Mouse (Mus musculus) heart, embryonic 16.5 days (tissue): Measurements from ENCODE around the gene Olfr1417. TPM values are rescaled to one million over a fixed set of nuclear protein-coding genes. Genes with fewer than 3 reads are reported as not detected.

Source experiments
- ATAC-seq: fragments of 200-750 bp; cut with Nextera tagmentation; replicated peaks from 2 replicates; pipeline ENCODE4 v1.8.0; 2017; ENCODE audit warnings: moderate number of reproducible peaks; ENCODE audit not compliant: insufficient read depth, low FRiP score; ENCODE audit errors: extremely low read depth
- H3K27ac ChIP-seq: fragments of 300-500 bp; sonication (generic); 2 replicates; pipeline ENCODE4 v1.5.1; 2014; ENCODE audit warnings: mild to moderate bottlenecking, low read length, control low read depth, moderate library complexity
- H3K27me3 ChIP-seq: fragments of 300-500 bp; sonication (generic); 2 replicates; pipeline ENCODE4 v1.6.1; 2014; ENCODE audit warnings: low read length, mixed read lengths; ENCODE audit not compliant: control insufficient read depth, insufficient read depth
- H3K36me3 ChIP-seq: fragments of 300-500 bp; sonication (generic); 2 replicates; pipeline ENCODE4 v1.6.1; 2014; ENCODE audit not compliant: control insufficient read depth, insufficient read depth
- H3K4me1 ChIP-seq: fragments of 300-500 bp; sonication (generic); 2 replicates; pipeline ENCODE4 v1.6.1; 2014; ENCODE audit warnings: low read length, mixed read lengths; ENCODE audit not compliant: control insufficient read depth, insufficient read depth
- H3K4me2 ChIP-seq: fragments of 300-500 bp; sonication (generic); 2 replicates; pipeline ENCODE4 v1.6.1; 2014; ENCODE audit warnings: low read depth, mild to moderate bottlenecking, control low read depth, low read length
- H3K4me3 ChIP-seq: fragments of 300-500 bp; sonication (generic); 2 replicates; pipeline ENCODE4 v1.5.1; 2014; ENCODE audit warnings: mild to moderate bottlenecking, control low read depth, low read length
- H3K9ac ChIP-seq: fragments of 300-500 bp; sonication (generic); 2 replicates; pipeline ENCODE4 v1.6.1; 2014; ENCODE audit warnings: low read length, control low read depth
- H3K9me3 ChIP-seq: fragments of 300-500 bp; sonication (generic); replicated peaks from 2 replicates; pipeline ENCODE4 v1.6.1; 2016; ENCODE audit warnings: low read length; ENCODE audit not compliant: control insufficient read depth
- WGBS: fragments of 180-500 bp; shearing (Covaris S2); extraction: QIAGEN DNeasy Blood & Tissue Kit; methylation state at CpG from one replicate; pipeline ENCODE4 v1.1.7; 2014; 5-methylcytosine and 5-hydroxymethylcytosine counted together
- polyA plus RNA-seq: library from polyadenylated mRNA; unstranded; fragments of >200 nt; fragmentation: Nextera tagmentation; extraction: Ambion mirVana; gene quantifications from 2 replicates; pipeline ENCODE4 v1.2.1, GENCODE M21; 2015

The Olfr1417 gene
- polyA plus RNA-seq, 1 experiment from 2014 or later, result not detected

DNA sequence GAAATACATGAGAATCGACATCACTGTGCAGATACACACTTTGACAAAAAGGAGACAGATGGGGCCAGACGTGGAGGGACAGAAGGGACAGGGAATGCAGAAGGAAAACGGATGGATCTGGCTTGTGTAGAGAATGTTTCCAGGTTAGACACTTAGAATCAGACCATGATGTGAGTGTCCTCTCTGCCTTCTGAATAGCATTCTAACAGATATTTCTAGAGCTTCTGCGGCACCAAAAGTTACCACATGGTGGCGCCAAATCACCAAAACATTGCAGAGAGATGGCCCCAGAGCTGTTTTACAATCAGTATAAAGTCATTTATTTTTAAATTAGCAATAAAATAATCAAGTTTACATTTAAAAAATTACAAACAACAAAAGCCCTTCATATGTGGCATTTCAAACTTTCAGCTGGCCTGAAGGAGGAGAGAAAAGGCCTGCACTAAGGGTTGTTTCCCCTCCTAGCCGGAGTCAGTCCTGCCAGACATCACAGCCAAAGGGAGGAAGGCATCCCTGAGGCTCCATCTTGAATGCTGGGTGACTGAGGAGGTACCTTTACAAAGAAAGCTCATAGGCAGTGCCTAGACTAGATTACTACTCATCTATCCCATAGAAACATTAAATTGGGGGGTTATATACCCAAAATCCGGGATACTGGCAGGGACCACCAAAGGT, 61.7 kb downstream of the Olfr1417 start:
- ATAC-seq, result no peak
- Histone ChIP-seq H3K27me3 (no peaks in the 10 kb centered on the region), H3K27ac (no peak overlapping the region), H3K4me3 (no peak overlapping the region), H3K9ac (no peak overlapping the region), H3K9me3 (no peaks in the 10 kb centered on the region), H3K4me1 (no peaks in the 10 kb centered on the region), H3K4me2 (no peak overlapping the region), H3K36me3 (peaks cover 16% of the 10 kb centered on the region; the same call in 1 of the 2 replicates)
- 55% methylated on average over 7 of the region's 7 CpGs for WGBS

Other genes starting within 250 kb of the Olfr1417 start
- 3.6 and 4.0 TPM in 2 replicates for gene Ms4a6d, start 234.4 kb downstream of the Olfr1417 start, polyA plus RNA-seq
- 0.09 and 0.10 TPM in 2 replicates for gene Ms4a2, start 215.5 kb downstream of the Olfr1417 start, polyA plus RNA-seq
- 0.14 and 0.15 TPM in 2 replicates for gene Ms4a3, start 198.4 kb downstream of the Olfr1417 start, polyA plus RNA-seq
- not detected in 2 replicates for gene Oosp2, start 178.7 kb downstream of the Olfr1417 start, polyA plus RNA-seq
- gene Oosp1, start 148.1 kb downstream of the Olfr1417 start, polyA plus RNA-seq, result not detected in 2 replicates
- gene Oosp3, start 142.2 kb downstream of the Olfr1417 start, polyA plus RNA-seq, result not detected in 2 replicates
- gene Gif, start 91.7 kb downstream of the Olfr1417 start, polyA plus RNA-seq, result not detected in 2 replicates
- 66.1 and 70.5 TPM in 2 replicates for gene Mrpl16, start 68.8 kb downstream of the Olfr1417 start, polyA plus RNA-seq
- gene Stx3, start 19.8 kb downstream of the Olfr1417 start, polyA plus RNA-seq, result 6.2 and 6.4 TPM in 2 replicates
- gene Olfr1418, start 21.8 kb upstream of the Olfr1417 start, polyA plus RNA-seq, result not detected in 2 replicates
- not detected in 2 replicates for gene Olfr1419, start 35.9 kb upstream of the Olfr1417 start, polyA plus RNA-seq
- 0.12 TPM in 1 of 2 replicates, not detected in the other for gene Olfr1420, start 47.3 kb upstream of the Olfr1417 start, polyA plus RNA-seq
- 19.1 and 21.0 TPM in 2 replicates for gene Patl1, start 73.2 kb upstream of the Olfr1417 start, polyA plus RNA-seq
- gene Osbp, start 126.7 kb upstream of the Olfr1417 start, polyA plus RNA-seq, result 4.4 TPM in 2 replicates
- gene Olfr1423, start 202.1 kb upstream of the Olfr1417 start, polyA plus RNA-seq, result not detected in 2 replicates
- not detected in 2 replicates for gene Olfr1424, start 223.5 kb upstream of the Olfr1417 start, polyA plus RNA-seq
- not detected in 2 replicates for gene Olfr1425, start 238.5 kb upstream of the Olfr1417 start, polyA plus RNA-seq